Mouse (Mus musculus): ENCODE results near the gene Col6a2. TPM values are rescaled to one million over a fixed set of nuclear protein-coding genes. Genes with fewer than 3 reads are reported as not detected.

The Col6a2 gene
- polyA plus RNA-seq, 1 experiment from 2014 or later, result 181 TPM

GRCm38 (mm10) chr10:76575374-76575773 lies 48.1 kb downstream of the Col6a2 start, which contains the start of gene Ftcd:
Gene Ftcd, plus strand, starts transcription at chr10:76575648.
- Histone ChIP-seq H3K27ac (no peak within 1 kb of the TSS), H3K4me2 (no peak within 1 kb of the TSS), H3K27me3 (no peaks in the 10 kb centered on the region), H3K36me3 (no peaks in the 10 kb centered on the region), H3K9ac (no peak within 1 kb of the TSS), H3K9me3 (no peaks in the 10 kb centered on the region), H3K4me3 (no peak within 1 kb of the TSS), H3K4me1 (no peaks in the 10 kb centered on the region)
- WGBS, result 85% methylated on average over 3 of the region's 3 CpGs
- no peak for ATAC-seq (ENCODE audit: insufficient number of reproducible peaks, insufficient read depth, low FRiP score, low TSS enrichment, low read depth)

GRCm38 (mm10) chr10:76572151-76572550 lies 51.3 kb downstream of the Col6a2 start:
- Histone ChIP-seq H3K4me3 (no peak overlapping the region), H3K27me3 (no peaks in the 10 kb centered on the region), H3K4me2 (no peak overlapping the region), H3K36me3 (no peaks in the 10 kb centered on the region), H3K27ac (no peak overlapping the region), H3K4me1 (no peaks in the 10 kb centered on the region), H3K9me3 (no peaks in the 10 kb centered on the region), H3K9ac (no peak overlapping the region)
- 84% methylated on average over 3 of the region's 3 CpGs for WGBS
- no peak for ATAC-seq (ENCODE audit: insufficient number of reproducible peaks, insufficient read depth, low FRiP score, low TSS enrichment, low read depth)

- H3K4me1 ChIP-seq, result no peaks in the 10 kb centered on the region
- no peak overlapping the region for H3K27ac ChIP-seq
- H3K4me2 ChIP-seq, result no peak overlapping the region
- no peak overlapping the region for H3K9ac ChIP-seq
- H3K27me3 ChIP-seq, result no peaks in the 10 kb centered on the region
- no peaks in the 10 kb centered on the region for H3K9me3 ChIP-seq
- H3K4me3 ChIP-seq, result no peak overlapping the region
- H3K36me3 ChIP-seq, result no peaks in the 10 kb centered on the region
- no peak for ATAC-seq (ENCODE audit: insufficient number of reproducible peaks, insufficient read depth, low FRiP score, low TSS enrichment, low read depth)
- 72% methylated on average over 2 of the region's 2 CpGs for WGBS
Measured at GRCm38 (mm10) chr10:76571070-76571469, 52.4 kb downstream of the Col6a2 start.

GRCm38 (mm10) chr10:76569996-76570685 lies 53.3 kb downstream of the Col6a2 start:
- no peak overlapping the region for H3K4me3 ChIP-seq
- no peaks in the 10 kb centered on the region for H3K27me3 ChIP-seq
- 87% methylated on average over 22 of the region's 22 CpGs for WGBS
- ATAC-seq (ENCODE audit: insufficient number of reproducible peaks, insufficient read depth, low FRiP score, low TSS enrichment, low read depth), result no peak
- no peaks in the 10 kb centered on the region for H3K9me3 ChIP-seq
- no peaks in the 10 kb centered on the region for H3K4me1 ChIP-seq
- H3K9ac ChIP-seq, result no peak overlapping the region
- H3K4me2 ChIP-seq, result no peak overlapping the region
- no peak overlapping the region for H3K27ac ChIP-seq
- H3K36me3 ChIP-seq, result no peaks in the 10 kb centered on the region

GRCm38 (mm10) chr10:76561972-76562371 lies 61.5 kb downstream of the Col6a2 start, which contains the start of gene Spatc1l:
Gene Spatc1l, plus strand, starts transcription at chr10:76562272.
- no peak for ATAC-seq (ENCODE audit: insufficient number of reproducible peaks, insufficient read depth, low FRiP score, low TSS enrichment, low read depth)
- H3K4me2 ChIP-seq, result no peak within 1 kb of the TSS
- no peaks in the 10 kb centered on the region for H3K4me1 ChIP-seq
- no peaks in the 10 kb centered on the region for H3K27me3 ChIP-seq
- H3K9me3 ChIP-seq, result no peaks in the 10 kb centered on the region
- H3K4me3 ChIP-seq, result no peak within 1 kb of the TSS
- no peaks in the 10 kb centered on the region for H3K36me3 ChIP-seq
- H3K9ac ChIP-seq, result no peak within 1 kb of the TSS
- H3K27ac ChIP-seq, result no peak within 1 kb of the TSS
- 88% methylated on average over 10 of the region's 10 CpGs for WGBS

- Histone ChIP-seq H3K4me1 (no peaks in the 10 kb centered on the region), H3K9ac (no peak overlapping the region), H3K9me3 (no peaks in the 10 kb centered on the region), H3K27ac (no peak overlapping the region), H3K4me2 (no peak overlapping the region), H3K4me3 (no peak overlapping the region), H3K36me3 (peaks cover 58% of the 10 kb centered on the region), H3K27me3 (no peaks in the 10 kb centered on the region)
- no peak for ATAC-seq (ENCODE audit: insufficient number of reproducible peaks, insufficient read depth, low FRiP score, low TSS enrichment, low read depth)
- WGBS, result 78% methylated on average over 5 of the region's 5 CpGs
Measured at GRCm38 (mm10) chr10:76554061-76554460, 69.4 kb downstream of the Col6a2 start.

GRCm38 (mm10) chr10:76551556-76551955 lies 71.9 kb downstream of the Col6a2 start:
- Histone ChIP-seq H3K27me3 (no peaks in the 10 kb centered on the region), H3K27ac (no peak overlapping the region), H3K4me1 (no peaks in the 10 kb centered on the region), H3K36me3 (peaks cover 83% of the 10 kb centered on the region), H3K9ac (no peak overlapping the region), H3K4me2 (no peak overlapping the region), H3K4me3 (no peak overlapping the region), H3K9me3 (no peaks in the 10 kb centered on the region)
- WGBS, result 76% methylated on average over 3 of the region's 3 CpGs
- ATAC-seq (ENCODE audit: insufficient number of reproducible peaks, insufficient read depth, low FRiP score, low TSS enrichment, low read depth), result no peak

- no peak for ATAC-seq (ENCODE audit: insufficient number of reproducible peaks, insufficient read depth, low FRiP score, low TSS enrichment, low read depth)
- no peak overlapping the region for H3K27ac ChIP-seq
- H3K9me3 ChIP-seq, result no peaks in the 10 kb centered on the region
- peaks cover 94% of the 10 kb centered on the region for H3K36me3 ChIP-seq
- H3K4me2 ChIP-seq, result no peak overlapping the region
- H3K9ac ChIP-seq, result no peak overlapping the region
- H3K4me3 ChIP-seq, result no peak overlapping the region
- H3K27me3 ChIP-seq, result no peaks in the 10 kb centered on the region
- 86% methylated on average over 5 of the region's 5 CpGs for WGBS
- H3K4me1 ChIP-seq, result no peaks in the 10 kb centered on the region
Measured at GRCm38 (mm10) chr10:76550458-76550857, 73.0 kb downstream of the Col6a2 start.

- Histone ChIP-seq H3K9ac (no peak overlapping the region), H3K4me3 (no peak overlapping the region), H3K4me2 (no peak overlapping the region), H3K9me3 (no peaks in the 10 kb centered on the region), H3K27ac (no peak overlapping the region), H3K27me3 (no peaks in the 10 kb centered on the region), H3K4me1 (no peaks in the 10 kb centered on the region), H3K36me3 (peaks cover 100% of the 10 kb centered on the region)
- ATAC-seq (ENCODE audit: insufficient number of reproducible peaks, insufficient read depth, low FRiP score, low TSS enrichment, low read depth), result no peak
- WGBS, result 94% methylated on average over 8 of the region's 8 CpGs
Measured at GRCm38 (mm10) chr10:76548218-76548617, 75.2 kb downstream of the Col6a2 start.

- Histone ChIP-seq H3K27ac (no peak overlapping the region), H3K4me3 (no peak overlapping the region), H3K4me1 (no peaks in the 10 kb centered on the region), H3K9ac (no peak overlapping the region), H3K36me3 (peaks cover 100% of the 10 kb centered on the region), H3K9me3 (no peaks in the 10 kb centered on the region), H3K4me2 (no peak overlapping the region), H3K27me3 (no peaks in the 10 kb centered on the region)
- no peak for ATAC-seq (ENCODE audit: insufficient number of reproducible peaks, insufficient read depth, low FRiP score, low TSS enrichment, low read depth)
- WGBS, result 91% methylated on average over 8 of the region's 8 CpGs
Measured at GRCm38 (mm10) chr10:76546566-76546965, 76.9 kb downstream of the Col6a2 start.

Measured in embryonic facial prominence, embryonic 13.5 days (tissue).